Mouse (Mus musculus): ENCODE data around the gene Galnt13.

- TF ChIP-seq CTCF (IDR thresholded peaks at IDR 0.05; ENCODE audit: low read depth, low read length) (no peak), POLR2A (IDR thresholded peaks at IDR 0.05; ENCODE audit: borderline replicate concordance, low read depth, low read length) (no peak)
Observed at GRCm38 (mm10) chr2:55091495-55091894, 655.4 kb downstream of the Galnt13 start.

All from bone marrow macrophage, adult 2 months (primary cell).